Mouse (Mus musculus) MEL (cell line): ENCODE measurements around the gene Itga5. TPM values are rescaled to one million over a fixed set of nuclear protein-coding genes. Genes with fewer than 3 reads are reported as not detected.

Source experiments
- DNase-seq: peaks from one replicate; pipeline ENCODE4 v3.0.0; 2011; ENCODE audit warnings: low read depth, low spot score
- H3K27ac ChIP-seq: 2 replicates; pipeline ENCODE4 v1.5.1; 2012; ENCODE audit warnings: low read depth, mild to moderate bottlenecking, control low read depth, low read length, moderate library complexity; ENCODE audit not compliant: control insufficient read depth
- H3K27me3 ChIP-seq, 2 experiments: fragments of 150-350 bp in 1 of 2; sonication (generic) in 1 of 2; 2 replicates each; pipeline ENCODE4 v1.6.1; 2012; ENCODE audit warnings: low read length in 2 of 2, mild to moderate bottlenecking in 2 of 2, improper control_type of control experiment in 1 of 2, moderate library complexity in 1 of 2; ENCODE audit not compliant: insufficient read depth in 2 of 2, control insufficient read depth in 1 of 2
- H3K36me3 ChIP-seq, 2 experiments: 2 replicates each; pipeline ENCODE4 v1.6.1; 2012 to 2014; ENCODE audit warnings: low read length in 2 of 2, improper control_type of control experiment in 1 of 2, inconsistent platforms in 1 of 2, mild to moderate bottlenecking in 1 of 2; ENCODE audit not compliant: insufficient read depth in 2 of 2, control insufficient read depth in 1 of 2
- H3K4me1 ChIP-seq, 2 experiments: fragments of 150-350 bp in 1 of 2; sonication (generic) in 1 of 2; 2 replicates each; pipeline ENCODE4 v1.6.1; 2012; ENCODE audit warnings: low read length in 2 of 2, improper control_type of control experiment in 1 of 2, mild to moderate bottlenecking in 1 of 2; ENCODE audit not compliant: insufficient read depth in 2 of 2, control insufficient read depth in 1 of 2
- H3K4me3 ChIP-seq, 2 experiments: fragments of 150-350 bp in 1 of 2; sonication (generic) in 1 of 2; 2 replicates each; pipeline ENCODE4 v1.5.1; 2012; ENCODE audit warnings: low read depth in 2 of 2, low read length in 2 of 2, mild to moderate bottlenecking in 2 of 2, moderate library complexity in 2 of 2, control low read depth in 1 of 2, improper control_type of control experiment in 1 of 2; ENCODE audit not compliant: control insufficient read depth in 1 of 2, insufficient read depth in 1 of 2
- H3K79me2 ChIP-seq: 2 replicates; pipeline ENCODE4 v1.6.1; 2012; ENCODE audit warnings: mild to moderate bottlenecking, low read length, moderate library complexity; ENCODE audit not compliant: control insufficient read depth, poor library complexity, insufficient read depth
- H3K9ac ChIP-seq: 2 replicates; pipeline ENCODE4 v1.6.1; 2012; ENCODE audit warnings: low read depth, mild to moderate bottlenecking, control low read depth, low read length, moderate library complexity; ENCODE audit not compliant: control insufficient read depth, poor library complexity, severe bottlenecking
- H3K9me3 ChIP-seq: fragments of 150-350 bp; sonication (generic); replicated peaks from 2 replicates; pipeline ENCODE4 v1.6.1; 2012; ENCODE audit warnings: mild to moderate bottlenecking, low read length, improper control_type of control experiment, moderate library complexity; ENCODE audit not compliant: insufficient read depth
- CHD1 ChIP-seq: IDR thresholded peaks from 2 replicates; pipeline ENCODE4 v1.6.1; 2012; ENCODE audit warnings: low read depth, mild to moderate bottlenecking, inconsistent platforms, low read length, improper control_type of control experiment
- CHD2 ChIP-seq: IDR thresholded peaks from 2 replicates; pipeline ENCODE4 v1.6.1; 2011; ENCODE audit warnings: low read length, improper control_type of control experiment
- E2F4 ChIP-seq: IDR thresholded peaks from 2 replicates; pipeline ENCODE4 v1.6.1; 2011; ENCODE audit warnings: low read depth, low read length, improper control_type of control experiment, borderline replicate concordance
- EP300 ChIP-seq, 2 experiments: IDR thresholded peaks; 2 replicates each; pipeline ENCODE4 v1.6.1; 2011; ENCODE audit warnings: improper control_type of control experiment in 2 of 2, low read length in 2 of 2, low read depth in 1 of 2, mild to moderate bottlenecking in 1 of 2
- ETS1 ChIP-seq: IDR thresholded peaks from 2 replicates; pipeline ENCODE4 v1.6.1; 2012; ENCODE audit warnings: low read depth, mild to moderate bottlenecking, inconsistent platforms, low read length, improper control_type of control experiment, moderate library complexity
- GABPA ChIP-seq: IDR thresholded peaks from 2 replicates; pipeline ENCODE4 v1.6.1; 2012; ENCODE audit warnings: low read depth, mild to moderate bottlenecking, inconsistent platforms, low read length, improper control_type of control experiment, moderate library complexity
- HCFC1 ChIP-seq: IDR thresholded peaks from 2 replicates; pipeline ENCODE4 v1.6.1; 2012; ENCODE audit warnings: low read depth, mild to moderate bottlenecking, inconsistent platforms, low read length, improper control_type of control experiment, moderate library complexity
- JUND ChIP-seq: IDR thresholded peaks from 2 replicates; pipeline ENCODE4 v1.6.1; 2011; ENCODE audit warnings: low read depth, mild to moderate bottlenecking, improper control_type of control experiment, low read length
- MAFK ChIP-seq: IDR thresholded peaks from 2 replicates; pipeline ENCODE4 v1.6.1; 2011; ENCODE audit warnings: low read depth, mild to moderate bottlenecking, low read length, improper control_type of control experiment, borderline replicate concordance
- MYB ChIP-seq: IDR thresholded peaks from 2 replicates; pipeline ENCODE4 v1.6.1; 2011; ENCODE audit warnings: mild to moderate bottlenecking, low read depth, low read length, improper control_type of control experiment
- MYC ChIP-seq: IDR thresholded peaks from 2 replicates; pipeline ENCODE4 v1.6.1; 2011; ENCODE audit warnings: low read depth, mild to moderate bottlenecking, low read length, improper control_type of control experiment, moderate library complexity
- NELFE ChIP-seq: IDR thresholded peaks from 2 replicates; pipeline ENCODE4 v1.6.1; 2011; ENCODE audit warnings: low read depth, low read length, improper control_type of control experiment
- NRF1 ChIP-seq: IDR thresholded peaks from 2 replicates; pipeline ENCODE4 v1.6.1; 2014; ENCODE audit warnings: low read depth, mild to moderate bottlenecking, inconsistent platforms, low read length, improper control_type of control experiment, moderate library complexity; ENCODE audit not compliant: poor library complexity, insufficient read depth, severe bottlenecking
- POLR2A ChIP-seq, 2 experiments: IDR thresholded peaks; 2 replicates each; pipeline ENCODE4 v1.6.1; 2011 to 2012; ENCODE audit warnings: low read length in 2 of 2, mild to moderate bottlenecking in 2 of 2, control low read depth in 1 of 2, improper control_type of control experiment in 1 of 2, low read depth in 1 of 2, moderate library complexity in 1 of 2; ENCODE audit not compliant: control insufficient read depth in 1 of 2, insufficient read depth in 1 of 2, poor library complexity in 1 of 2
- POLR2AphosphoS2 ChIP-seq: IDR thresholded peaks from 2 replicates; pipeline ENCODE4 v1.6.1; 2011; ENCODE audit warnings: low read length, improper control_type of control experiment
- POLR2AphosphoS5 ChIP-seq: IDR thresholded peaks from 2 replicates; pipeline ENCODE4 v1.6.1; 2012; ENCODE audit warnings: low read depth, borderline replicate concordance, mild to moderate bottlenecking, inconsistent platforms, low read length, moderate library complexity, mixed read lengths
- SIN3A ChIP-seq: IDR thresholded peaks from 2 replicates; pipeline ENCODE4 v1.6.1; 2012; ENCODE audit warnings: low read length, improper control_type of control experiment, inconsistent platforms
- TAL1 ChIP-seq: IDR thresholded peaks from 2 replicates; pipeline ENCODE4 v1.6.1; 2012; ENCODE audit warnings: mild to moderate bottlenecking, inconsistent platforms, low read length, moderate library complexity, mixed read lengths
- TCF12 ChIP-seq: IDR thresholded peaks from 2 replicates; pipeline ENCODE4 v1.6.1; 2014; ENCODE audit warnings: low read depth, mild to moderate bottlenecking, inconsistent platforms, low read length, improper control_type of control experiment, moderate library complexity
- USF1 ChIP-seq: IDR thresholded peaks from 2 replicates; pipeline ENCODE4 v1.6.1; 2014; ENCODE audit warnings: low read depth, mild to moderate bottlenecking, inconsistent platforms, low read length, improper control_type of control experiment, moderate library complexity
- USF2 ChIP-seq, 2 experiments: IDR thresholded peaks; 2 replicates each; pipeline ENCODE4 v1.6.1; 2011 to 2012; ENCODE audit warnings: improper control_type of control experiment in 2 of 2, low read length in 2 of 2, borderline replicate concordance in 1 of 2, inconsistent platforms in 1 of 2, low read depth in 1 of 2, mild to moderate bottlenecking in 1 of 2; ENCODE audit not compliant: insufficient read depth in 1 of 2
- ZC3H11A ChIP-seq: IDR thresholded peaks from 2 replicates; pipeline ENCODE4 v1.6.1; 2012; ENCODE audit warnings: low read depth, mild to moderate bottlenecking, inconsistent platforms, low read length, improper control_type of control experiment
- ZKSCAN1 ChIP-seq: IDR thresholded peaks from 2 replicates; pipeline ENCODE4 v1.6.1; 2012; ENCODE audit warnings: low read depth, mild to moderate bottlenecking, inconsistent platforms, low read length, improper control_type of control experiment, moderate library complexity
- ZNF384 ChIP-seq: IDR thresholded peaks from 2 replicates; pipeline ENCODE4 v1.6.1; 2012; ENCODE audit warnings: low read depth, mild to moderate bottlenecking, inconsistent platforms, low read length, improper control_type of control experiment
- polyA plus RNA-seq, 2 experiments: library from polyadenylated mRNA; stranded (reverse) in 1 of 2; unstranded in 1 of 2; fragments of >175 nt in 1 of 2; fragments of >200 nt in 1 of 2; gene quantifications; 2 replicates each; pipeline versions ENCODE4 v1.2.1 to v1.2.4; 2012; ENCODE audit warnings: low replicate concordance in 2 of 2, low read depth in 1 of 2; ENCODE audit not compliant: insufficient read length in 2 of 2, insufficient read depth in 1 of 2, missing spikeins in 1 of 2
- total RNA-seq: library from RNA; depleted of rRNA; stranded (reverse); fragments of 300-350 nt; gene quantifications from 2 replicates; pipeline ENCODE4 v1.2.3, GENCODE M21; 2012

Gene Itga5
- total and polyA plus RNA-seq, 3 experiments = 6.0 to 17.4 TPM; not detected in 1

- Histone ChIP-seq H3K79me2 (peaks cover 37% of the 10 kb centered on the region), H3K36me3 (peaks cover 0 to 43% of the 10 kb centered on the region in 2 experiments; a peak in 2 of 4 replicates), H3K4me1 (peaks cover 23 to 37% of the 10 kb centered on the region in 2 experiments), H3K27ac (peak overlapping the region; percentile 50), H3K9ac (no peak overlapping the region), H3K9me3 (no peaks in the 10 kb centered on the region), H3K4me3 (no peak overlapping the region), H3K27me3 (no peaks in the 10 kb centered on the region)
- TF ChIP-seq MAFK (no peak), POLR2AphosphoS5 (no peak), TCF12 (no peak), TAL1 (no peak), ZKSCAN1 (no peak), CHD1 (no peak), ETS1 (no peak), ZC3H11A (no peak), NELFE (no peak), HCFC1 (no peak), CHD2 (no peak), GABPA (no peak), JUND (no peak), POLR2AphosphoS2 (no peak)
- DNase-seq = no peak
Observed at GRCm38 (mm10) chr15:103361269-103361668, 5.3 kb downstream of the Itga5 start.

- Histone ChIP-seq H3K9ac (no peak overlapping the region), H3K9me3 (no peaks in the 10 kb centered on the region), H3K36me3 (peaks cover 0 to 43% of the 10 kb centered on the region in 2 experiments; a peak in 3 of 4 replicates), H3K4me3 (no peak overlapping the region), H3K27me3 (no peaks in the 10 kb centered on the region), H3K27ac (no peak overlapping the region; the same call in 1 of the 2 replicates), H3K79me2 (peaks cover 24% of the 10 kb centered on the region), H3K4me1 (peaks cover 23 to 37% of the 10 kb centered on the region in 2 experiments)
- no peak for DNase-seq
- TF ChIP-seq GABPA = no peak
- TF ChIP-seq TAL1 = no peak
- no peak for TF ChIP-seq MYC
- no peak for TF ChIP-seq NRF1
- no peak for TF ChIP-seq USF2 (IDR thresholded peaks at IDR 0.05; ENCODE audit: borderline replicate concordance in 1 of 2, insufficient read depth in 1 of 2, low read depth in 1 of 2, low read length in 2 of 2)
- no peak for TF ChIP-seq SIN3A
- TF ChIP-seq POLR2AphosphoS5 = no peak
- no peak for TF ChIP-seq MYB
- no peak for TF ChIP-seq TCF12
- no peak for TF ChIP-seq EP300 (IDR thresholded peaks at IDR 0.05; ENCODE audit: low read depth in 1 of 2, low read length in 2 of 2)
- no peak for TF ChIP-seq ZNF384
- no peak for TF ChIP-seq ZKSCAN1
- no peak for TF ChIP-seq USF1
- no peak for TF ChIP-seq POLR2A (IDR thresholded peaks at IDR 0.05; ENCODE audit: control insufficient read depth in 1 of 2, insufficient read depth in 1 of 2, low read depth in 1 of 2, low read length in 2 of 2, poor library complexity in 1 of 2)
- no peak for TF ChIP-seq E2F4
Observed at GRCm38 (mm10) chr15:103359869-103360602, 6.5 kb downstream of the Itga5 start.
